Mouse (Mus musculus) liver, adult 2 months (tissue): ENCODE data around the gene Actl6b.

Experiments used
- CTCF ChIP-seq: fragments of 200-500 bp; IDR thresholded peaks from 2 replicates; pipeline ENCODE4 v1.5.1; 2011; ENCODE audit warnings: low read depth, low read length, control low read depth
- POLR2A ChIP-seq: fragments of 200-500 bp; IDR thresholded peaks from 2 replicates; pipeline ENCODE4 v1.6.1; 2011; ENCODE audit warnings: low read length, control low read depth; ENCODE audit not compliant: insufficient read depth; ENCODE audit errors: extremely low read depth

GRCm38 (mm10) chr5:137522711-137523110, 30.6 kb upstream of the Actl6b start:
- no peak for TF ChIP-seq CTCF
- TF ChIP-seq POLR2A, result no peak
